Mouse (Mus musculus): ENCODE data around the gene Creb5. TPM values are rescaled to one million over a fixed set of nuclear protein-coding genes. Genes with fewer than 3 reads are reported as not detected.
A peak's percentile ranks its signal among the peaks of the same experiment; 100 is the strongest.

Creb5 gene
- polyA plus RNA-seq, 1 experiment = 6.1 TPM

- H3K36me3 ChIP-seq (ENCODE audit: control insufficient read depth, insufficient read depth, low read length, poor library complexity, severe bottlenecking) = no peaks in the 10 kb centered on the region
- no peak overlapping the region for H3K9ac ChIP-seq (ENCODE audit: low read depth, poor library complexity, severe bottlenecking)
- no peaks in the 10 kb centered on the region for H3K4me1 ChIP-seq (ENCODE audit: control insufficient read depth, insufficient read depth, low read length)
- no peak overlapping the region for H3K27ac ChIP-seq (ENCODE audit: insufficient read depth, low read length)
- no peak for TF ChIP-seq POLR2A (IDR thresholded peaks at IDR 0.05; ENCODE audit: insufficient read depth, low read length)
- TF ChIP-seq EP300 (IDR thresholded peaks at IDR 0.05; ENCODE audit: insufficient read depth, low read depth, low read length) = no peak
- no peak for TF ChIP-seq CTCF (IDR thresholded peaks at IDR 0.05; ENCODE audit: low read depth, low read length)
- no peaks in the 10 kb centered on the region for H3K27me3 ChIP-seq (ENCODE audit: control insufficient read depth, insufficient read depth, low read length, poor library complexity, severe bottlenecking)
- no peak overlapping the region for H3K4me3 ChIP-seq (ENCODE audit: low read depth, low read length)
- H3K9me3 ChIP-seq (replicated peaks; ENCODE audit: control insufficient read depth, insufficient read depth, low read length, poor library complexity, severe bottlenecking) = no peaks in the 10 kb centered on the region
These were observed 15.4 kb upstream of the Creb5 start for GRCm38 (mm10) chr6:53271636-53272035.

GRCm38 (mm10) chr6:53286389-53287037 is 557 bp upstream of the Creb5 start:
- no peak overlapping the region for H3K27ac ChIP-seq (ENCODE audit: insufficient read depth, low read length)
- H3K4me1 ChIP-seq (ENCODE audit: control insufficient read depth, insufficient read depth, low read length) = no peaks in the 10 kb centered on the region
- peaks cover 17% of the 10 kb centered on the region for H3K27me3 ChIP-seq (ENCODE audit: control insufficient read depth, insufficient read depth, low read length, poor library complexity, severe bottlenecking)
- no peak for TF ChIP-seq POLR2A (IDR thresholded peaks at IDR 0.05; ENCODE audit: insufficient read depth, low read length)
- no peak for TF ChIP-seq CTCF (IDR thresholded peaks at IDR 0.05; ENCODE audit: low read depth, low read length)
- no peak for TF ChIP-seq EP300 (IDR thresholded peaks at IDR 0.05; ENCODE audit: insufficient read depth, low read depth, low read length)
- no peaks in the 10 kb centered on the region for H3K36me3 ChIP-seq (ENCODE audit: control insufficient read depth, insufficient read depth, low read length, poor library complexity, severe bottlenecking)
- peaks cover 4% of the 10 kb centered on the region; the same call in 1 of the 2 replicates for H3K9me3 ChIP-seq (replicated peaks; ENCODE audit: control insufficient read depth, insufficient read depth, low read length, poor library complexity, severe bottlenecking)
- H3K4me3 ChIP-seq (ENCODE audit: low read depth, low read length) = peak overlapping the region; percentile 77
- no peak overlapping the region for H3K9ac ChIP-seq (ENCODE audit: low read depth, poor library complexity, severe bottlenecking)

- peak overlapping the region; percentile 79 for H3K4me3 ChIP-seq (ENCODE audit: low read depth, low read length)
- H3K9ac ChIP-seq (ENCODE audit: low read depth, poor library complexity, severe bottlenecking) = peak overlapping the region; percentile 8; the same call in 1 of the 2 replicates
- H3K27me3 ChIP-seq (ENCODE audit: control insufficient read depth, insufficient read depth, low read length, poor library complexity, severe bottlenecking) = peaks cover 17% of the 10 kb centered on the region
- H3K27ac ChIP-seq (ENCODE audit: insufficient read depth, low read length) = no peak overlapping the region
- peaks cover 4% of the 10 kb centered on the region; the same call in 1 of the 2 replicates for H3K9me3 ChIP-seq (replicated peaks; ENCODE audit: control insufficient read depth, insufficient read depth, low read length, poor library complexity, severe bottlenecking)
- H3K4me1 ChIP-seq (ENCODE audit: control insufficient read depth, insufficient read depth, low read length) = no peaks in the 10 kb centered on the region
- no peaks in the 10 kb centered on the region for H3K36me3 ChIP-seq (ENCODE audit: control insufficient read depth, insufficient read depth, low read length, poor library complexity, severe bottlenecking)
- TF ChIP-seq EP300 (IDR thresholded peaks at IDR 0.05; ENCODE audit: insufficient read depth, low read depth, low read length) (no peak), POLR2A (IDR thresholded peaks at IDR 0.05; ENCODE audit: insufficient read depth, low read length) (no peak), CTCF (IDR thresholded peaks at IDR 0.05; ENCODE audit: low read depth, low read length) (no peak)
These were observed 702 bp downstream of the Creb5 start for GRCm38 (mm10) chr6:53287562-53288381.

GRCm38 (mm10) chr6:53288584-53289558 is 1.8 kb downstream of the Creb5 start:
- Histone ChIP-seq H3K27ac (ENCODE audit: insufficient read depth, low read length) (no peak overlapping the region), H3K9me3 (replicated peaks; ENCODE audit: control insufficient read depth, insufficient read depth, low read length, poor library complexity, severe bottlenecking) (peaks cover 4% of the 10 kb centered on the region; the same call in 1 of the 2 replicates), H3K4me1 (ENCODE audit: control insufficient read depth, insufficient read depth, low read length) (no peaks in the 10 kb centered on the region), H3K9ac (ENCODE audit: low read depth, poor library complexity, severe bottlenecking) (no peak overlapping the region), H3K4me3 (ENCODE audit: low read depth, low read length) (no peak overlapping the region), H3K27me3 (ENCODE audit: control insufficient read depth, insufficient read depth, low read length, poor library complexity, severe bottlenecking) (peaks cover 17% of the 10 kb centered on the region), H3K36me3 (ENCODE audit: control insufficient read depth, insufficient read depth, low read length, poor library complexity, severe bottlenecking) (no peaks in the 10 kb centered on the region)
- TF ChIP-seq EP300 (IDR thresholded peaks at IDR 0.05; ENCODE audit: insufficient read depth, low read depth, low read length) (no peak), POLR2A (IDR thresholded peaks at IDR 0.05; ENCODE audit: insufficient read depth, low read length) (no peak), CTCF (IDR thresholded peaks at IDR 0.05; ENCODE audit: low read depth, low read length) (no peak)

GRCm38 (mm10) chr6:53289659-53290058 is 2.6 kb downstream of the Creb5 start:
- Histone ChIP-seq H3K4me1 (ENCODE audit: control insufficient read depth, insufficient read depth, low read length) (no peaks in the 10 kb centered on the region), H3K27ac (ENCODE audit: insufficient read depth, low read length) (no peak overlapping the region)

More at GRCm38 (mm10) chr6:53289659-53290058, 2.6 kb downstream of the Creb5 start:
- no peak overlapping the region for H3K4me3 ChIP-seq (ENCODE audit: low read depth, low read length)
- H3K36me3 ChIP-seq (ENCODE audit: control insufficient read depth, insufficient read depth, low read length, poor library complexity, severe bottlenecking) = no peaks in the 10 kb centered on the region
- no peak overlapping the region for H3K9ac ChIP-seq (ENCODE audit: low read depth, poor library complexity, severe bottlenecking)
- H3K9me3 ChIP-seq (replicated peaks; ENCODE audit: control insufficient read depth, insufficient read depth, low read length, poor library complexity, severe bottlenecking) = peaks cover 4% of the 10 kb centered on the region; the same call in 1 of the 2 replicates
- TF ChIP-seq EP300 (IDR thresholded peaks at IDR 0.05; ENCODE audit: insufficient read depth, low read depth, low read length) (no peak), CTCF (IDR thresholded peaks at IDR 0.05; ENCODE audit: low read depth, low read length) (no peak), POLR2A (IDR thresholded peaks at IDR 0.05; ENCODE audit: insufficient read depth, low read length) (no peak)
- peaks cover 17% of the 10 kb centered on the region for H3K27me3 ChIP-seq (ENCODE audit: control insufficient read depth, insufficient read depth, low read length, poor library complexity, severe bottlenecking)

All from ES-Bruce4 (cell line).